Mouse (Mus musculus): ENCODE measurements at regions not wholly inside any gene's neighbourhood (a gene's known extent, or its start where the extent isn't known, plus 50 kb on each side); places are given as distances from the start of the nearest gene placed in this dataset.
A peak's percentile ranks its signal among the peaks of the same experiment; 100 is the strongest.

DNA sequence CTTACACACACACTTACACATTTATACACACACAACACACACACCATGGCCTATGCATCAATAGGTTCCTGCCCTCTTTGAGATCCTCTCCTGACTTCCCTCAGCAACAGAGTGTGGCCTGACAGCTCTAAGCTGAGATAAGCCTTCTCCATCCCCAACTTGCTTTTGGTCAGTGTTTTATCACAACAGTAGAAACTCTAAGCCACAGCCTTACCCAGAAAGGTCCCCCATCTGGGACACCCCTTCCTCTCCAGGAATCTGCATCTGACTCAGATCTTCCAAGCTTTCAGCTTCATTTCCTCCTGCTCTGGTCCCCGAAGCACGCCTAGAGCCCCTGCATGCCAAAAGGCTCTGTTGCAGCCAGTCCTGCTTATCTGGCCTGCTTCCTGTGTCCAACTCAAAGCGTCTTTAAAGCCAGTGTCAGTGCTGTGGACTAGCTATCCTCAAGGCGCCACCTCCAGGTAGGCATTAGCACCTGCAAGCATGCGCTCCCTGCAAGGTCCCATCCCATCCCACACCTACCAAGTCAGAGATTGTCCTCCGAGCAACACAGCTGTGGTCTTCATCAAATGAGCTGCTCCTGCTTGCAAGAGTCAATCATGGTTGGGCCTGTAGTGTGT lies 205.5 kb upstream of the Rpl38 start:
- Histone ChIP-seq H3K9ac (no peak overlapping the region), H3K9me3 (replicated peaks) (no peaks in the 10 kb centered on the region), H3K4me1 (replicated peaks) (peaks cover 13% of the 10 kb centered on the region), H3K27ac (peak overlapping the region; percentile 15; the same call in 1 of the 2 replicates), H3K36me3 (no peaks in the 10 kb centered on the region), H3K4me3 (no peak overlapping the region), H3K27me3 (peaks cover 40% of the 10 kb centered on the region), H3K4me2 (no peak overlapping the region)
- peak; percentile 72 for ATAC-seq (replicated peaks; ENCODE audit: insufficient number of reproducible peaks, insufficient read depth, low FRiP score, low read depth)
- WGBS = 8% methylated on average over 6 of the region's 6 CpGs

DNA sequence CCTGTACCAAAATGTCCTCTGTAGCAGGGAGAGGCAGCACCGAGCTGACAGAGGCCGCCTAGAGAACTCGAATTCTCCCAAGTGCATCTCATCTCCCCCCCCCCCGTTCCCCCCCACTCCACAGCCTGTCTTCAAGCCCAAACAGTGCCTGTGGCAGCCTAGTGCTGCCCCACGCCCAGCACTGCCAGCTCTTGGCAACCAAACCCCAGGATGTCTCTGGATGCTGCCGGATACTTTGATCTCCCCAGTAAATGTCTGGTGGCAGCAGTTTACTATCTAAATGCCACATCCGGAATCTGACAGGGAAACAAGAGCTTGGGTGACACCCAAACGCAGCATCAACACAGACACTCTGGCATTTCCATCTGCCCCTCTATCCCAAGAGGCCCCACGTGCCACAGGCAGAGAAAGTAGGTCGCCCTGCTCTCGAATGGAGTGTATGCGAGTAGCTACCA lies 213.4 kb upstream of the Rpl38 start:
- H3K9ac ChIP-seq = no peak overlapping the region
- H3K4me2 ChIP-seq = no peak overlapping the region
- 55% methylated on average over 12 of the region's 12 CpGs for WGBS
- H3K9me3 ChIP-seq (replicated peaks) = no peaks in the 10 kb centered on the region
- no peak overlapping the region for H3K27ac ChIP-seq
- ATAC-seq (replicated peaks; ENCODE audit: insufficient number of reproducible peaks, insufficient read depth, low FRiP score, low read depth) = no peak
- H3K4me3 ChIP-seq = no peak overlapping the region
- peaks cover 7% of the 10 kb centered on the region; the same call in 1 of the 2 replicates for H3K4me1 ChIP-seq (replicated peaks)
- no peaks in the 10 kb centered on the region for H3K36me3 ChIP-seq
- H3K27me3 ChIP-seq = no peaks in the 10 kb centered on the region

DNA sequence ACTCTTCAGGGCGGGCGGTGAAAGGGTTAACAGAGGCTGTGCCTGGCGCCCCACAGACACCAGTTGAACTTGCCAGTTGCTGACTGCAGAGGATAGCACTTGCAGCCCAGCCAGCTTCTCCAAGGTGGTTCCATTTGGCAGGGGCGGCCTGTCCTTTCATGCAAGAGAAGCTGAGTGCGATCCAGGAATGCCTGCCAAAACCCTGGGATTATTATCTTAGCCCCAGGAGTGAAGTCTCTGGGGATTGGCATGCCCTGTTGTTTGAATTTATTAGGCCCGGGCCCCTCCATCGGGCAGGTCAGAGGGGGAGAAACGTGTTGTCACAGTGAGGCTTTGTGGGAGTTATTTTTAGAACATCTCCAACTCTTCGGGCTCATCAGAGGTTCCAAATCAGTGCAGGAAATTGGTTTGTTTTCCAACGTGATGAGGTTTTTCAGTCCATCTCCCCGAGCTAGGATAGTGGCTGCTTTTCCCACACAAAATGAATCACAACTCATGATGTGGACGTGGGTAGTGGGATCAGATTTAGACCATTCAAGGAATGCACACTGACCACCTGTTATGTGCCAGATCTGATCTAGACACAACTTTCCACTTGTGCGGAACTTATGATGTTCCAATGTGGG lies 219.4 kb upstream of the Rpl38 start:
- H3K4me2 ChIP-seq = peak overlapping the region; percentile 39
- no peak overlapping the region for H3K4me3 ChIP-seq
- H3K4me1 ChIP-seq (replicated peaks) = peaks cover 40% of the 10 kb centered on the region
- WGBS = 12% methylated on average over 13 of the region's 13 CpGs
- no peaks in the 10 kb centered on the region for H3K27me3 ChIP-seq
- H3K36me3 ChIP-seq = no peaks in the 10 kb centered on the region
- no peaks in the 10 kb centered on the region for H3K9me3 ChIP-seq (replicated peaks)
- no peak overlapping the region for H3K9ac ChIP-seq
- peak overlapping the region; percentile 67 for H3K27ac ChIP-seq
- ATAC-seq (replicated peaks; ENCODE audit: insufficient number of reproducible peaks, insufficient read depth, low FRiP score, low read depth) = 0 out of 2 replicates have a peak, but pooled peaks have one; percentile 30

DNA sequence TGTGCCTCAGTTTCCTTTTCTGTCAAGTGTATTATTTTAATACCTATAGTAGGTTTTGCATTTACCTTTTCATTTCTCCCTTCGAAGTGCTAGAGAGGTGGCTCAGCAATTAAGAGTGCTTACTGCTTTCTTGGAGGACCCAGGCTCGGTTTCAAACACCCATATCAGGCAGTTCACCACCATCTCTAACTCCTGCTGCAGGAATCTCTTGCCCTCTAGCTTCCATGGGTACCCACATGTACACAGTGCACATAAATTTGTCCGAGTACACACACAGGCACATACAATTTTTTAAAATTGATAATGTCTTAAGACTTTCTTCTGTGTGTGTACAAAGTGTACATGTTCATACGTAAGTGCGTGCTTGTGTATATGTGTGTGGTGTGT lies 220.9 kb upstream of the Rpl38 start:
- Histone ChIP-seq H3K27ac (peak overlapping the region; percentile 73; the same call in 1 of the 2 replicates), H3K9me3 (replicated peaks) (no peaks in the 10 kb centered on the region), H3K4me2 (peak overlapping the region; percentile 63), H3K4me3 (peak overlapping the region; percentile 38; the same call in 1 of the 2 replicates), H3K27me3 (no peaks in the 10 kb centered on the region), H3K4me1 (replicated peaks) (peaks cover 40% of the 10 kb centered on the region), H3K36me3 (no peaks in the 10 kb centered on the region), H3K9ac (no peak overlapping the region; the same call in 1 of the 2 replicates)
- no peak for ATAC-seq (replicated peaks; ENCODE audit: insufficient number of reproducible peaks, insufficient read depth, low FRiP score, low read depth)
- WGBS = 86% methylated on average over 5 of the region's 5 CpGs

DNA sequence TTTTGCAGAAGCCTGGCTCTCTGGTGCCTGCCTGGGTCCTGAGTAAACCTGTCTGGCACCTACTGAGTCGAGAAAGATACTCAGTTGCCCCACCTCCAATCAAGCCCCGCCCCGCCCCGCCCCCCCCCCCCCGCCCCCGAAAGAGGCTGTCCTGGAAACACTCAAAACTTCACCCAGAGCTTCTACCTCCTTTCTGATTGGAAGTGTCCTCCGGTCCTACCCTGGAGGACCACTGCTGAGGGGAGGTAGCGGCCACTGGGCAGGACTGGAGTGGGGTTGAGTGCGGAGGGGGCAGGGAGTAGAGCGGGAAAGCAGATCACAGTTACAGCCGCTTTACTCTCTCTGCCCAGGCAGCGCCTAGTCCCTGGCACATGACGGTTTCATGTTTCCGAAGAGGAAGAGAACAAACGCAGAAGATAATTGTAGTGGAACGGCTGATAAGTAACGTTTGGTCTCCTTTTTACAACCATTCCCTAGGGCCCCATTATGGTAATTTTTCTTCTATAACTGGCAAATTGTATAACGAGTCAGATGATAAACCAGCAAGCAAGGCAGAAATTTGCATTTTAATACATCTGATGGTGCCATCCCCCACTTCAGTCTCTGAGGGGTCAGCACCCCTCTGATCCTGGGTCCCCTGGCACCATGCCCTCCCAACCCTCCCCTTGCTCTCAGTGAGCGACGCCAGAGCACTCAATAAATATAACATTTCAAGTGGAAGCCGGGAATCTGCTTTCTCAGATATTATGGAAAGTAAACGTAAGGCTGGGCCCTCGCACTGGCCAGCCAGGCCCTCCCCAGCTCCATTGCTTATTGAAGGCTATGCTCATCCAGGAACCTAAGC lies 221.5 kb upstream of the Rpl38 start:
- peak; percentile 71 for ATAC-seq (replicated peaks; ENCODE audit: insufficient number of reproducible peaks, insufficient read depth, low FRiP score, low read depth)

DNA sequence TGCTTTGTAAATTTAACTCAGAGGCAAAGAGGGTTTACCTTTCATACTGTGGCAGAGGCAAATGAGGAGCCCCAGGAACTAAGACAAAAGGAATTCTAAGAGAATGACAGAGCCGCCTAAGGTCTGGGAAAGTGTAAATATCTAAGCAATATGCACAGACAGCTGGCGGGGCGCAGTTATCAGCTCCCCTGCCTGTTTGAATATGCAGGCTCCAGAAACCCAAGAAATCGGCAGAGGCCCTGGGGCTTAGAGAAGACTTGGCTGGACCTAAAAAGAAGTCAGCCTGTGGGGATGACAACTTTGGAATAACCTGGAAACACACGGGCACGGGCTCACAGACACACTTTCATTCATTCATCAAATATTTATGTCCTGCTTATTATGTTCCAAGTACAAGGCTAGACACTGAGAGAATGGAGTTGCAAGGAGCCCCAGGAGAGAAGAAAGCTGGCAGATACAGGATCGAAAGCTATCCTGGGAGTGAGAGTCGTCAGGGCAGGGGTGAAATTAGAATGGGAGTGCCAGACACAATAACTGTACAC lies 222.2 kb upstream of the Rpl38 start:
- 11% methylated on average over 8 of the region's 8 CpGs for WGBS

More for the DNA sequence above, 221.5 kb upstream of the Rpl38 start:
- H3K9ac ChIP-seq = peak overlapping the region; percentile 18; the same call in 1 of the 2 replicates
- peak overlapping the region; percentile 63 for H3K4me2 ChIP-seq
- H3K27ac ChIP-seq = peak overlapping the region; percentile 73
- H3K4me1 ChIP-seq (replicated peaks) = peaks cover 40% of the 10 kb centered on the region
- H3K9me3 ChIP-seq (replicated peaks) = no peaks in the 10 kb centered on the region
- H3K27me3 ChIP-seq = no peaks in the 10 kb centered on the region
- 3% methylated on average over 23 of the region's 23 CpGs for WGBS
- H3K4me3 ChIP-seq = peak overlapping the region; percentile 38
- no peaks in the 10 kb centered on the region for H3K36me3 ChIP-seq

GRCm38 (mm10) chr11:114444211-114444610 lies 224.1 kb upstream of the Rpl38 start:
- Histone ChIP-seq H3K36me3 (no peaks in the 10 kb centered on the region), H3K4me1 (replicated peaks) (peaks cover 37% of the 10 kb centered on the region), H3K4me3 (no peak overlapping the region), H3K27me3 (no peaks in the 10 kb centered on the region), H3K9me3 (replicated peaks) (no peaks in the 10 kb centered on the region), H3K27ac (no peak overlapping the region), H3K9ac (no peak overlapping the region), H3K4me2 (no peak overlapping the region)
- ATAC-seq (replicated peaks; ENCODE audit: insufficient number of reproducible peaks, insufficient read depth, low FRiP score, low read depth) = no peak
- 29% methylated on average over 8 of the region's 8 CpGs for WGBS

More for the DNA sequence above, 222.2 kb upstream of the Rpl38 start:
- Histone ChIP-seq H3K4me3 (peak overlapping the region; percentile 38), H3K4me2 (peak overlapping the region; percentile 63), H3K9me3 (replicated peaks) (no peaks in the 10 kb centered on the region), H3K36me3 (no peaks in the 10 kb centered on the region), H3K27ac (peak overlapping the region; percentile 73; the same call in 1 of the 2 replicates), H3K4me1 (replicated peaks) (peaks cover 40% of the 10 kb centered on the region), H3K9ac (no peak overlapping the region), H3K27me3 (no peaks in the 10 kb centered on the region)
- no peak for ATAC-seq (replicated peaks; ENCODE audit: insufficient number of reproducible peaks, insufficient read depth, low FRiP score, low read depth)

DNA sequence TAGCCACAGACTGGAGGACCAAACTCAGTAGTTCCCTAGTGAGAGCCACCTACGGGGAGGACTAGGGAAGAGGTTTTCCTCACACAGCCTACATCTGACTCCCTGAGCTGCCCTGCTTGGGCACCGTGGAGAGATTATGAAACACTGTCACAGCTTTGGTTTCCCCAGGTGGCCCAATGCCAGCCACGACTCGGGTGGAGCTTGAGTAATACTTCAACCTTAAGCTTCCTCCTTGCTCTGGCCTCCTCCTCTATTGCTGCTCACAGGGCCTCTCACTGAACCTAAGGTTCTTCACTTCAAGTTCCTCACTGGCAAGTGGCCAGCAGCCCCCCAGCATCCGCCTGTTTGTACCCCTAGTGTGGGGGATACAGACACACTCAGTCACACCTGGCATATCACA lies 224.9 kb upstream of the Rpl38 start:
- Histone ChIP-seq H3K9ac (no peak overlapping the region), H3K4me2 (no peak overlapping the region), H3K27ac (no peak overlapping the region), H3K4me1 (replicated peaks) (peaks cover 29% of the 10 kb centered on the region), H3K4me3 (no peak overlapping the region), H3K27me3 (no peaks in the 10 kb centered on the region), H3K36me3 (no peaks in the 10 kb centered on the region), H3K9me3 (replicated peaks) (no peaks in the 10 kb centered on the region)
- ATAC-seq (replicated peaks; ENCODE audit: insufficient number of reproducible peaks, insufficient read depth, low FRiP score, low read depth) = no peak
- WGBS = 53% methylated on average over 5 of the region's 5 CpGs

DNA sequence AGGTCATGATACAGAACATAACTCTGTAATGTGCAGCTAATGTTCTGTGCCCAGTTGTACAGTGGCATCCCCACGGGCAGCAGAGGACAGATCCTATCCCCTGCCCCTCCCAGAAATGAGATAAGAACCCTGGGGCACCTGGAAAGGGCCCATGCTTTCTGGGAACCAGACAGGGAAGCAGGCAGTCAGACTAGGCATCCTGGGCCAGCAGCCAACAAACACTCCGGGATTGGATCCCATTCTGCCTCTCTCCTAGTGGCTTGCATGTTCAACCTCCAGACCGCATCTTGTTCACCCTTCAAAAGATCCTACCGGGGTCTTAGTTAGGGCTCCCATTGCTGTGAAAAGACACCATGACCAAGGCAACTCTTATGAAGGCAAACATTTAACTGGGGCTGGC lies 229.0 kb upstream of the Rpl38 start:
- Histone ChIP-seq H3K36me3 (no peaks in the 10 kb centered on the region), H3K4me3 (no peak overlapping the region), H3K4me1 (replicated peaks) (peaks cover 11% of the 10 kb centered on the region), H3K4me2 (no peak overlapping the region), H3K27ac (no peak overlapping the region), H3K9me3 (replicated peaks) (no peaks in the 10 kb centered on the region), H3K27me3 (peaks cover 5% of the 10 kb centered on the region; the same call in 1 of the 2 replicates), H3K9ac (no peak overlapping the region)
- 66% methylated on average over 4 of the region's 4 CpGs for WGBS
- ATAC-seq (replicated peaks; ENCODE audit: insufficient number of reproducible peaks, insufficient read depth, low FRiP score, low read depth) = no peak

DNA sequence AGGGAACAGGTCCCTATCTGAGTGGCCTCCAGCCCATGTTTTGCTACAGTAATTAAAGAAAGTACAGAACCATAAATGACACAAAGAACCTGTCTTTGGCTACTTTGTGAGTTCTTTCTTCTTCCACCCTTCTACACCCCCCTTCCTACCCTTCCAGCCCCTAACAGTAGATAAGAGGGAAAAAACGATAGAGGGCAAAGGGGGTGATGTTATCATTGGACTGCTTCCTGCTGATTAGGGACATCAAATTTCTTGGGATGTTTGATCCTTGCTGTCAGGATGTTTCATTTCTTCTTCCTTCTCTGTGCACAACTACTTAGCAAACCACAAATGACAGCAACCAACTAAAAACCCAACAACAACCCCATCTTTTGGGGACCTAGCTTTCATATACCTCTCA lies 232.5 kb upstream of the Rpl38 start:
- Histone ChIP-seq H3K9ac (no peak overlapping the region), H3K27me3 (peaks cover 17% of the 10 kb centered on the region; the same call in 1 of the 2 replicates), H3K36me3 (no peaks in the 10 kb centered on the region), H3K4me2 (no peak overlapping the region), H3K9me3 (replicated peaks) (no peaks in the 10 kb centered on the region), H3K4me3 (no peak overlapping the region), H3K4me1 (replicated peaks) (peaks cover 8% of the 10 kb centered on the region; the same call in 1 of the 2 replicates), H3K27ac (no peak overlapping the region)
- ATAC-seq (replicated peaks; ENCODE audit: insufficient number of reproducible peaks, insufficient read depth, low FRiP score, low read depth) = no peak
- WGBS = 12% methylated on average over 1 of the region's 1 CpGs

GRCm38 (mm10) chr11:114433561-114433960 lies 234.8 kb upstream of the Rpl38 start:
- H3K4me1 ChIP-seq (replicated peaks) = peaks cover 8% of the 10 kb centered on the region; the same call in 1 of the 2 replicates
- 39% methylated on average over 5 of the region's 5 CpGs for WGBS
- H3K27me3 ChIP-seq = peaks cover 17% of the 10 kb centered on the region; the same call in 1 of the 2 replicates
- H3K4me2 ChIP-seq = no peak overlapping the region
- no peak for ATAC-seq (replicated peaks; ENCODE audit: insufficient number of reproducible peaks, insufficient read depth, low FRiP score, low read depth)
- H3K36me3 ChIP-seq = no peaks in the 10 kb centered on the region
- H3K27ac ChIP-seq = no peak overlapping the region
- H3K9ac ChIP-seq = no peak overlapping the region
- no peaks in the 10 kb centered on the region for H3K9me3 ChIP-seq (replicated peaks)
- H3K4me3 ChIP-seq = no peak overlapping the region
